Mouse (Mus musculus) myocyte (in vitro differentiated cells): ENCODE measurements around the gene Gcnt4. TPM values are rescaled to one million over a fixed set of nuclear protein-coding genes. Genes with fewer than 3 reads are reported as not detected.

Experiments used
- H3K27me3 ChIP-seq: one replicate; pipeline ENCODE4 v1.6.1; 2011; ENCODE audit not compliant: control insufficient read depth, insufficient read depth, insufficient read length
- H3K36me3 ChIP-seq: one replicate; pipeline ENCODE4 v1.6.1; 2011; ENCODE audit not compliant: control insufficient read depth, insufficient read depth
- H3K4me2 ChIP-seq: one replicate; pipeline ENCODE4 v1.6.1; 2011; ENCODE audit warnings: low read depth, control low read depth
- H3K4me3 ChIP-seq: one replicate; pipeline ENCODE4 v1.5.1; 2011; ENCODE audit warnings: mild to moderate bottlenecking, control low read depth, moderate library complexity
- H3K79me2 ChIP-seq: one replicate; pipeline ENCODE4 v1.6.1; 2011; ENCODE audit not compliant: control insufficient read depth, insufficient read depth
- H3ac ChIP-seq: one replicate; pipeline ENCODE4 v1.6.1; 2011; ENCODE audit not compliant: control insufficient read depth, insufficient read length
- CEBPB ChIP-seq: IDR thresholded peaks from 2 replicates; pipeline ENCODE4 v1.6.1; 2011; ENCODE audit warnings: mild to moderate bottlenecking, moderate library complexity; ENCODE audit not compliant: poor library complexity, insufficient read depth, severe bottlenecking
- E2F4 ChIP-seq: IDR thresholded peaks from one replicate; pipeline ENCODE4 v1.6.1; 2011; ENCODE audit warnings: mild to moderate bottlenecking, control low read depth, moderate library complexity; ENCODE audit not compliant: insufficient read depth
- MAX ChIP-seq: IDR thresholded peaks from one replicate; pipeline ENCODE4 v1.6.1; 2011; ENCODE audit warnings: low read depth, mild to moderate bottlenecking, control low read depth
- MYOD1 ChIP-seq, 3 experiments: IDR thresholded peaks; one replicate each; pipeline ENCODE4 v1.6.1; 2011; ENCODE audit warnings: control low read depth in 2 of 3, low read depth in 2 of 3, mild to moderate bottlenecking in 2 of 3, moderate library complexity in 1 of 3; ENCODE audit not compliant: insufficient read length in 2 of 3, control insufficient read depth in 1 of 3
- MYOG ChIP-seq, 3 experiments: IDR thresholded peaks; one replicate each; pipeline ENCODE4 v1.6.1; 2011; ENCODE audit warnings: control low read depth in 2 of 3, low read depth in 2 of 3, mild to moderate bottlenecking in 2 of 3; ENCODE audit not compliant: insufficient read length in 2 of 3, control insufficient read depth in 1 of 3, insufficient read depth in 1 of 3
- POLR2A ChIP-seq: IDR thresholded peaks from one replicate; pipeline ENCODE4 v1.6.1; 2011; ENCODE audit warnings: low read depth, mild to moderate bottlenecking, control low read depth, moderate library complexity; ENCODE audit not compliant: insufficient read length
- POLR2AphosphoS2 ChIP-seq: IDR thresholded peaks from one replicate; pipeline ENCODE4 v1.6.1; 2011; ENCODE audit warnings: low read depth, control low read depth; ENCODE audit not compliant: insufficient read length
- REST ChIP-seq: IDR thresholded peaks from one replicate; pipeline ENCODE4 v1.6.1; 2011; ENCODE audit warnings: mild to moderate bottlenecking, control low read depth, moderate library complexity; ENCODE audit not compliant: insufficient read depth, insufficient read length
- SRF ChIP-seq: IDR thresholded peaks from one replicate; pipeline ENCODE4 v1.6.1; 2011; ENCODE audit warnings: low read depth; ENCODE audit not compliant: control insufficient read depth, insufficient read length
- TCF12 ChIP-seq: IDR thresholded peaks from one replicate; pipeline ENCODE4 v1.6.1; 2011; ENCODE audit warnings: mild to moderate bottlenecking, control low read depth; ENCODE audit not compliant: poor library complexity, insufficient read depth, severe bottlenecking
- TCF3 ChIP-seq: IDR thresholded peaks from one replicate; pipeline ENCODE4 v1.6.1; 2011; ENCODE audit warnings: low read depth, control low read depth; ENCODE audit not compliant: insufficient read length
- USF1 ChIP-seq: IDR thresholded peaks from one replicate; pipeline ENCODE4 v1.6.1; 2011; ENCODE audit warnings: low read depth, mild to moderate bottlenecking, control low read depth, moderate library complexity
- polyA plus RNA-seq: library from polyadenylated mRNA; unstranded; fragments of >200 nt; fragmentation: generic; extraction: Trizol; gene quantifications from one replicate; pipeline ENCODE4 v1.2.1, GENCODE M21; 2012; ENCODE audit warnings: missing spikeins

Gcnt4 gene
- polyA plus RNA-seq, 1 experiment: 3.1 TPM

- no peak for TF ChIP-seq MAX
- TF ChIP-seq MYOG (IDR thresholded peaks at IDR 0.05; ENCODE audit: control insufficient read depth in 1 of 3, insufficient read depth in 1 of 3, insufficient read length in 2 of 3, low read depth in 2 of 3): no peak
- Histone ChIP-seq H3K36me3 (no peaks in the 10 kb centered on the region), H3K4me3 (no peak overlapping the region), H3K79me2 (no peaks in the 10 kb centered on the region), H3K27me3 (no peaks in the 10 kb centered on the region), H3K4me2 (no peak overlapping the region), H3ac (no peak overlapping the region)
These were observed 65.6 kb downstream of the Gcnt4 start for GRCm38 (mm10) chr13:96990045-96990444.

GRCm38 (mm10) chr13:96990561-96991265 is 66.2 kb downstream of the Gcnt4 start:
- H3K4me3 ChIP-seq: no peak overlapping the region
- no peaks in the 10 kb centered on the region for H3K27me3 ChIP-seq
- H3K36me3 ChIP-seq: no peaks in the 10 kb centered on the region
- TF ChIP-seq SRF: no peak
- no peak for TF ChIP-seq POLR2A
- no peak for TF ChIP-seq REST
- no peak for TF ChIP-seq MYOG (IDR thresholded peaks at IDR 0.05; ENCODE audit: control insufficient read depth in 1 of 3, insufficient read depth in 1 of 3, insufficient read length in 2 of 3, low read depth in 2 of 3)
- no peak for TF ChIP-seq TCF12
- no peak for TF ChIP-seq E2F4
- TF ChIP-seq MAX: no peak
- TF ChIP-seq MYOD1 (IDR thresholded peaks at IDR 0.05; ENCODE audit: control insufficient read depth in 1 of 3, insufficient read length in 2 of 3, low read depth in 2 of 3): no peak
- TF ChIP-seq USF1: no peak
- no peak for TF ChIP-seq TCF3
- TF ChIP-seq POLR2AphosphoS2: no peak
- H3K79me2 ChIP-seq: no peaks in the 10 kb centered on the region
- no peak overlapping the region for H3K4me2 ChIP-seq
- no peak overlapping the region for H3ac ChIP-seq

GRCm38 (mm10) chr13:96993291-96993989 is 69.0 kb downstream of the Gcnt4 start:
- no peaks in the 10 kb centered on the region for H3K27me3 ChIP-seq

GRCm38 (mm10) chr13:96995243-96995642 is 70.8 kb downstream of the Gcnt4 start:
- TF ChIP-seq TCF3: no peak
- no peaks in the 10 kb centered on the region for H3K27me3 ChIP-seq

More at GRCm38 (mm10) chr13:96993291-96993989, 69.0 kb downstream of the Gcnt4 start:
- Histone ChIP-seq H3ac (no peak overlapping the region), H3K4me2 (no peak overlapping the region), H3K4me3 (no peak overlapping the region), H3K79me2 (no peaks in the 10 kb centered on the region), H3K36me3 (no peaks in the 10 kb centered on the region)
- TF ChIP-seq E2F4 (no peak), TCF3 (no peak), SRF (no peak), USF1 (no peak), REST (no peak), POLR2A (no peak), MAX (no peak), MYOG (IDR thresholded peaks at IDR 0.05; ENCODE audit: control insufficient read depth in 1 of 3, insufficient read depth in 1 of 3, insufficient read length in 2 of 3, low read depth in 2 of 3) (no peak), POLR2AphosphoS2 (no peak), CEBPB (no peak), TCF12 (no peak)

GRCm38 (mm10) chr13:96997080-96997479 is 72.6 kb downstream of the Gcnt4 start:
- H3ac ChIP-seq: no peak overlapping the region
- H3K27me3 ChIP-seq: no peaks in the 10 kb centered on the region
- no peaks in the 10 kb centered on the region for H3K79me2 ChIP-seq
- H3K4me3 ChIP-seq: no peak overlapping the region
- no peak overlapping the region for H3K4me2 ChIP-seq
- H3K36me3 ChIP-seq: no peaks in the 10 kb centered on the region
- no peak for TF ChIP-seq SRF
- no peak for TF ChIP-seq CEBPB
- no peak for TF ChIP-seq MYOG (IDR thresholded peaks at IDR 0.05; ENCODE audit: control insufficient read depth in 1 of 3, insufficient read depth in 1 of 3, insufficient read length in 2 of 3, low read depth in 2 of 3)
- TF ChIP-seq MYOD1 (IDR thresholded peaks at IDR 0.05; ENCODE audit: control insufficient read depth in 1 of 3, insufficient read length in 2 of 3, low read depth in 2 of 3): no peak
- TF ChIP-seq E2F4: no peak
- no peak for TF ChIP-seq POLR2AphosphoS2
- TF ChIP-seq TCF3: no peak
- TF ChIP-seq USF1: no peak
- no peak for TF ChIP-seq TCF12
- TF ChIP-seq REST: no peak
- TF ChIP-seq POLR2A: no peak

More at GRCm38 (mm10) chr13:96995243-96995642, 70.8 kb downstream of the Gcnt4 start:
- Histone ChIP-seq H3K4me2 (no peak overlapping the region), H3ac (no peak overlapping the region), H3K4me3 (no peak overlapping the region), H3K79me2 (no peaks in the 10 kb centered on the region), H3K36me3 (no peaks in the 10 kb centered on the region)

Other genes with a start within 250 kb of the Gcnt4 start
- gene Ankrd31, start 176.4 kb upstream of the Gcnt4 start, polyA plus RNA-seq: not detected
- not detected for gene 1700029F12Rik, start 109.7 kb downstream of the Gcnt4 start, polyA plus RNA-seq
- gene Fam169a, start 142.6 kb downstream of the Gcnt4 start, polyA plus RNA-seq: 0.08 TPM
- 6.3 TPM for gene Gm6169, start 174.5 kb downstream of the Gcnt4 start, polyA plus RNA-seq
- 20.9 TPM for gene Gfm2, start 213.2 kb downstream of the Gcnt4 start, polyA plus RNA-seq
- 114 TPM for gene Nsa2, start 213.2 kb downstream of the Gcnt4 start, polyA plus RNA-seq